Mouse (Mus musculus) brown adipose tissue, adult 24 weeks (tissue): Measurements from ENCODE around the gene Defb39. TPM values are rescaled to one million over a fixed set of nuclear protein-coding genes. Genes with fewer than 3 reads are reported as not detected.

ENCODE experiments used
- H3K27ac ChIP-seq: fragments of 200-500 bp; replicated peaks from 2 replicates; pipeline ENCODE4 v1.5.1; 2012; ENCODE audit warnings: low read depth, mild to moderate bottlenecking, low read length
- H3K4me1 ChIP-seq: fragments of 200-500 bp; 2 replicates; pipeline ENCODE4 v1.6.1; 2012; ENCODE audit warnings: low read length, mixed read lengths; ENCODE audit not compliant: control insufficient read depth, insufficient read depth, insufficient read length
- H3K4me3 ChIP-seq: fragments of 200-500 bp; 2 replicates; pipeline ENCODE4 v1.5.1; 2012; ENCODE audit warnings: low read depth, mild to moderate bottlenecking, low read length, moderate library complexity; ENCODE audit not compliant: insufficient read depth
- polyA plus RNA-seq: library from polyadenylated mRNA; stranded (reverse); fragments of >200 nt; gene quantifications from 2 replicates; pipeline ENCODE4 v1.2.4, GENCODE M21; 2012; ENCODE audit not compliant: missing spikeins, insufficient read depth, insufficient read length

Gene Defb39
- not detected in 2 replicates for polyA plus RNA-seq

DNA sequence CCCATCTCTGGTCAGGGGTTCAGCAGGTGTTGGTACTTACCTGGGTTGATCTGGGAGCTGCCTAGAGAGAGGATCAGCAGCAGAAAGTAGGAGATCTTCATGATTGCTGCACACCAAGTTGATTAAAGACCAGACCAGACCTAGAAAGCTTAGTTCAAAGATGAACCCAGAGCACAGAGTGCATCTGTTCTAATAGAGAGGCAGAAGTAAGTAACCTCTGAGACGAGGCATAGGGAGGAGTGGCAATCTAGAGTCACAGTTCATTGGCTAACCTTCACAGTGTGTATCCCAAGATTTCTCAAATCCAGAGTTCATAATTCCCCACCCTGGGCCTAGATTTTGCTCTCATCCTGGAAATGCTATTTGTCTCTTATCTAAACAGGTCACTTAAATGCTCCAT lies at the start of gene Defb39:
Gene Defb39, minus strand, starts transcription at position 101 of the 400 bp plus-strand sequence.
- H3K27ac ChIP-seq = no peak within 1 kb of the TSS
- H3K4me3 ChIP-seq = no peak within 1 kb of the TSS
- H3K4me1 ChIP-seq = no peaks in the 10 kb centered on the region

- H3K4me3 ChIP-seq = no peak overlapping the region
- no peaks in the 10 kb centered on the region for H3K4me1 ChIP-seq
- no peak overlapping the region for H3K27ac ChIP-seq
Observed at GRCm38 (mm10) chr8:19066013-19066412, 1.4 kb upstream of the Defb39 start.

DNA sequence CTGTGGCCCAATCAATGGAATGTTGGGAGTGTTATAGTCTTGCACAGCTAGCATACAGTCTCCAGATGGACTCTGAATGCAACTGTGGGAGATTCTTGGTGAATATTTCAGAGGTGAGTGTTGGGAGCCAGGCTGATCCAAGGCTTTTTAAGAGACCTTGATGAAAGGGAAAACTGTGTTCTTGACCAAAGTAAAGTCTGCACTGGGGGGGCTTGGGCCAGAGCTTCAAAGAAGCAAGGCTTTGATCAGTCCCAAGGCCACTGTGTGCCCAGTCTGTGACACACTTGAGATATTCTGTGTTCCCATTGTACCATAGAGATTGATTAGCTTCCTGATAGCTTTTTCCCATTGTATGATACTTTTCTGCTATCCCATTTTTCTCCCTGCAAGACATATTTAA lies 1.7 kb downstream of the Defb39 start:
- H3K4me3 ChIP-seq = no peak overlapping the region
- H3K27ac ChIP-seq = no peak overlapping the region
- H3K4me1 ChIP-seq = no peaks in the 10 kb centered on the region

DNA sequence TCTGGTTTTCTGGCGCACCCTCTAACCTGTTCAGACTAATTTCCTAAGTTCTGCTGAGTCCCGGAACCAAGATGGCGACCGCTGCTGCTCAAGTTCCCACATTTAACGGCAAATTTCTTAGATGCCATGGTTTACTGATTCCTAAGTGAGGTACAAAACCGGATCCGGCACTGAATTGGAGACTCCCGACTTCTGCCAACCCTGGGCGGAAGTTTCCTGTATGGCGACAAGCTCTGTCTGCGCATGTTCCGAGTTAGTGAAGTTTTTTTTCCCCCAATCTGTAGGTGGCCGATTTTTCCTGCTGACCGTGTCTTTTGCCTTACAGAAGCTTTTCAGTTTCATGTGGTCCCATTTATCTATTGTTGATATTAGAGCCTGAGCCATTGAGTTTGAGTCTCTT lies 19.4 kb downstream of the Defb39 start:
- H3K4me3 ChIP-seq = no peak overlapping the region
- no peaks in the 10 kb centered on the region for H3K4me1 ChIP-seq
- no peak overlapping the region for H3K27ac ChIP-seq

- no peak within 1 kb of the TSS for H3K4me3 ChIP-seq
- H3K27ac ChIP-seq = no peak within 1 kb of the TSS
- H3K4me1 ChIP-seq = no peaks in the 10 kb centered on the region
Observed at GRCm38 (mm10) chr8:19026466-19026865, 38.1 kb downstream of the Defb39 start, which contains the start of gene Defb38. Gene Defb38, minus strand, starts transcription at chr8:19026566.

Other genes with a start within 250 kb of the Defb39 start
- not detected in 2 replicates for gene Defb40, start 86.6 kb downstream of the Defb39 start, polyA plus RNA-seq
- gene Defb37, start 73.8 kb downstream of the Defb39 start, polyA plus RNA-seq = not detected in 2 replicates
- gene Defb38, start 38.2 kb downstream of the Defb39 start, polyA plus RNA-seq = not detected in 2 replicates
- gene Defb12, start 50.0 kb upstream of the Defb39 start, polyA plus RNA-seq = not detected in 2 replicates
- not detected in 2 replicates for gene Defb34, start 58.9 kb upstream of the Defb39 start, polyA plus RNA-seq
- gene Gm45826, start 76.0 kb upstream of the Defb39 start, polyA plus RNA-seq = not detected in 2 replicates
- gene Defb14, start 129.5 kb upstream of the Defb39 start, polyA plus RNA-seq = not detected in 2 replicates
- not detected in 2 replicates for gene Defb4, start 133.9 kb upstream of the Defb39 start, polyA plus RNA-seq
- not detected in 2 replicates for gene Defb6, start 160.7 kb upstream of the Defb39 start, polyA plus RNA-seq
- gene Defb46, start 175.1 kb upstream of the Defb39 start, polyA plus RNA-seq = not detected in 2 replicates
- gene Defb5, start 182.8 kb upstream of the Defb39 start, polyA plus RNA-seq = not detected in 2 replicates
- gene Defb3, start 228.6 kb upstream of the Defb39 start, polyA plus RNA-seq = not detected in 2 replicates